Comparison of ENCODE assay signal across 9 mouse cellular contexts in genomic region chr12:85145630-85146029, GRCm38 (mm10). TPM values are rescaled to one million over a fixed set of nuclear protein-coding genes. Genes with fewer than 3 reads are reported as not detected.
A peak's percentile ranks its signal among the peaks of the same experiment; 100 is the strongest.
DNase-seq lines count a peak whose midpoint lies in the region; ATAC-seq and TF ChIP-seq lines count a peak whose summit lies in the region.
"Had no signal": no experiment of that assay in that cellular context is flagged by ENCODE, and none has a peak within 500 bp of the region (broad histone marks: within the 10 kb centered on the region; RNA-seq: fewer than 3 reads in every experiment).

No protein-coding gene starts in this region.

- peaks cover 5% of the 10 kb centered on the region; the same call in 1 of the 2 replicates for H3K27me3 ChIP-seq in heart, embryonic 11.5 days (ENCODE audit: control insufficient read depth, insufficient read depth, low read length)
- no peaks in the 10 kb centered on the region for H3K27me3 ChIP-seq in hindbrain, postnatal 0 days (ENCODE audit: insufficient read depth, low read length)
- H3K27me3 ChIP-seq in stomach, embryonic 16.5 days (ENCODE audit: control insufficient read depth, insufficient read depth, low read length): peaks cover 6% of the 10 kb centered on the region
- H3K27me3 ChIP-seq in midbrain, embryonic 11.5 days (ENCODE audit: control insufficient read depth, insufficient read depth, low read length): peaks cover 2% of the 10 kb centered on the region; the same call in 1 of the 2 replicates

- ATAC-seq in heart, embryonic 11.5 days (replicated peaks; ENCODE audit: insufficient number of reproducible peaks, low FRiP score, low TSS enrichment): no peak
- ATAC-seq in hindbrain, postnatal 0 days: peak; percentile 61
- ATAC-seq in stomach, embryonic 16.5 days (ENCODE audit: insufficient read depth, low FRiP score): peak; percentile 75; the same call in 1 of the 2 replicates
- no peak for ATAC-seq in midbrain, embryonic 11.5 days (ENCODE audit: low FRiP score)

- H3K4me3 ChIP-seq in heart, embryonic 11.5 days (ENCODE audit: low read depth, low read length): no peak overlapping the region
- no peak overlapping the region for H3K4me3 ChIP-seq in hindbrain, postnatal 0 days (ENCODE audit: low read length)
- no peak overlapping the region for H3K4me3 ChIP-seq in stomach, embryonic 16.5 days (replicated peaks; ENCODE audit: low read length)
- no peak overlapping the region for H3K4me3 ChIP-seq in midbrain, embryonic 11.5 days (ENCODE audit: low read depth, low read length)
- H3K4me3 ChIP-seq: heart, embryonic 13.5 days had no signal

- peaks cover 14% of the 10 kb centered on the region for H3K4me1 ChIP-seq in heart, embryonic 11.5 days (ENCODE audit: control insufficient read depth, insufficient read depth, low read length)
- H3K4me1 ChIP-seq in hindbrain, postnatal 0 days (ENCODE audit: insufficient read depth, low read length): no peaks in the 10 kb centered on the region
- H3K4me1 ChIP-seq in stomach, embryonic 16.5 days (ENCODE audit: control insufficient read depth, insufficient read depth, low read length): peaks cover 6% of the 10 kb centered on the region
- peaks cover 3% of the 10 kb centered on the region; the same call in 1 of the 2 replicates for H3K4me1 ChIP-seq in midbrain, embryonic 11.5 days (ENCODE audit: control insufficient read depth, insufficient read depth, low read length)

- H3K9ac ChIP-seq in heart, embryonic 11.5 days (ENCODE audit: low read depth, low read length): no peak overlapping the region
- H3K9ac ChIP-seq in hindbrain, postnatal 0 days (replicated peaks; ENCODE audit: low read length): no peak overlapping the region
- no peak overlapping the region for H3K9ac ChIP-seq in stomach, embryonic 16.5 days (ENCODE audit: low read length)
- H3K9ac ChIP-seq in midbrain, embryonic 11.5 days (ENCODE audit: low read length): no peak overlapping the region
- H3K9ac ChIP-seq: heart, embryonic 13.5 days had no signal

- H3K36me3 ChIP-seq in heart, embryonic 11.5 days (ENCODE audit: control insufficient read depth, insufficient read depth, low read length): no peaks in the 10 kb centered on the region
- no peaks in the 10 kb centered on the region for H3K36me3 ChIP-seq in hindbrain, postnatal 0 days (ENCODE audit: insufficient read depth, low read length)
- H3K36me3 ChIP-seq in stomach, embryonic 16.5 days (ENCODE audit: control insufficient read depth, insufficient read depth, low read length): no peaks in the 10 kb centered on the region
- no peaks in the 10 kb centered on the region for H3K36me3 ChIP-seq in midbrain, embryonic 11.5 days (ENCODE audit: control insufficient read depth, insufficient read depth, low read length)
- H3K36me3 ChIP-seq: heart, embryonic 13.5 days had no signal

- H3K9me3 ChIP-seq in heart, embryonic 11.5 days (replicated peaks; ENCODE audit: control insufficient read depth, low read length): no peaks in the 10 kb centered on the region
- no peaks in the 10 kb centered on the region for H3K9me3 ChIP-seq in hindbrain, postnatal 0 days (ENCODE audit: low read length)
- H3K9me3 ChIP-seq in stomach, embryonic 16.5 days (replicated peaks; ENCODE audit: control insufficient read depth, low read length): no peaks in the 10 kb centered on the region
- H3K9me3 ChIP-seq in midbrain, embryonic 11.5 days (ENCODE audit: control insufficient read depth, low read length): no peaks in the 10 kb centered on the region
- H3K9me3 ChIP-seq: heart, embryonic 13.5 days had no signal

- WGBS in heart, embryonic 11.5 days (ENCODE audit: insufficient replicate concordance): 52% methylated on average over 9 of the region's 9 CpGs
- 39% methylated on average over 9 of the region's 9 CpGs for WGBS in hindbrain, postnatal 0 days
- WGBS in stomach, embryonic 16.5 days: 58% methylated on average over 9 of the region's 9 CpGs
- 80% methylated on average over 9 of the region's 9 CpGs for WGBS in midbrain, embryonic 11.5 days

- H3K4me2 ChIP-seq in heart, embryonic 11.5 days: no peak overlapping the region
- H3K4me2 ChIP-seq in hindbrain, postnatal 0 days (ENCODE audit: low read depth, low read length): no peak overlapping the region
- no peak overlapping the region for H3K4me2 ChIP-seq in stomach, embryonic 16.5 days (ENCODE audit: low read depth, low read length)
- H3K4me2 ChIP-seq in midbrain, embryonic 11.5 days: no peak overlapping the region
- H3K4me2 ChIP-seq: heart, embryonic 13.5 days had no signal

- no peak overlapping the region for H3K27ac ChIP-seq in heart, embryonic 11.5 days (ENCODE audit: low read depth, low read length)
- no peak overlapping the region; the same call in 1 of the 2 replicates for H3K27ac ChIP-seq in hindbrain, postnatal 0 days
- H3K27ac ChIP-seq in stomach, embryonic 16.5 days (ENCODE audit: low read length): peak overlapping the region; percentile 68
- H3K27ac ChIP-seq in midbrain, embryonic 11.5 days (ENCODE audit: low read depth, low read length): no peak overlapping the region
- H3K27ac ChIP-seq: heart, embryonic 13.5 days had no signal

- peak; percentile 70 to 82 for DNase-seq in heart, adult 18-20 months
- peak; percentile 44 for DNase-seq in retina, postnatal 1 day
- DNase-seq in retina, embryonic 14.5 days (ENCODE audit: low spot score): no peak
- peak; percentile 63 for DNase-seq in hindbrain, postnatal 0 days (ENCODE audit: low spot score)
- no peak for DNase-seq in midbrain, embryonic 11.5 days (ENCODE audit: low spot score, missing footprints)
- no peak for DNase-seq in spleen, postnatal 14 days (ENCODE audit: low spot score in 2 of 2)

- TF ChIP-seq CTCF in hindbrain, postnatal 0 days (IDR thresholded peaks at IDR 0.05; ENCODE audit: low read depth): no peak

RNA-seq across cellular contexts. Expression of gene Rps6kl1, which starts 5.4 kb away (rescaled TPM):
- total RNA-seq in heart, adult 18-20 months (2021): 1 to 10 TPM; 1.4 to 2.1 TPM
- polyA plus RNA-seq in heart, embryonic 11.5 days (2014; fragmentation: Nextera tagmentation; extraction: Ambion mirVana): 0.94 and 1.3 TPM in 2 replicates
- total RNA-seq in hindbrain, postnatal 0 days (2014; rRNA removed): 42.0 TPM in 2 replicates
- 29.3 and 30.8 TPM in 2 replicates for polyA plus RNA-seq in hindbrain, postnatal 0 days (2015; fragmentation: Nextera tagmentation; extraction: Ambion mirVana)
- 1.3 and 1.8 TPM in 2 replicates for polyA plus RNA-seq in stomach, embryonic 16.5 days (2015; fragmentation: Nextera tagmentation; extraction: Ambion mirVana)
- polyA plus RNA-seq in midbrain, embryonic 11.5 days (2014; fragmentation: Nextera tagmentation; extraction: Ambion mirVana): 1.9 and 2.1 TPM in 2 replicates

RNA-seq across cellular contexts. Expression of gene Pgf, which starts 32.0 kb away (rescaled TPM):
- total RNA-seq in heart, adult 18-20 months (2021): 1 to 10 TPM; 3.8 to 5.3 TPM
- 9.0 and 12.7 TPM in 2 replicates for polyA plus RNA-seq in heart, embryonic 11.5 days (2014; fragmentation: Nextera tagmentation; extraction: Ambion mirVana)
- total RNA-seq in hindbrain, postnatal 0 days (2014; rRNA removed): 2.9 and 5.0 TPM in 2 replicates
- 10.0 TPM in 2 replicates for polyA plus RNA-seq in hindbrain, postnatal 0 days (2015; fragmentation: Nextera tagmentation; extraction: Ambion mirVana)
- polyA plus RNA-seq in stomach, embryonic 16.5 days (2015; fragmentation: Nextera tagmentation; extraction: Ambion mirVana): 14.9 and 16.3 TPM in 2 replicates
- 2.5 and 2.9 TPM in 2 replicates for polyA plus RNA-seq in midbrain, embryonic 11.5 days (2014; fragmentation: Nextera tagmentation; extraction: Ambion mirVana)

RNA-seq across cellular contexts. Expression of gene Dlst, which starts 35.0 kb away (rescaled TPM):
- total RNA-seq in heart, adult 18-20 months (2021): 100 to 1,000 TPM; 759 to 769 TPM
- polyA plus RNA-seq in heart, embryonic 11.5 days (2014; fragmentation: Nextera tagmentation; extraction: Ambion mirVana): 170 and 200 TPM in 2 replicates
- total RNA-seq in hindbrain, postnatal 0 days (2014; rRNA removed): 104 and 115 TPM in 2 replicates
- polyA plus RNA-seq in hindbrain, postnatal 0 days (2015; fragmentation: Nextera tagmentation; extraction: Ambion mirVana): 104 and 108 TPM in 2 replicates
- 113 TPM in 2 replicates for polyA plus RNA-seq in stomach, embryonic 16.5 days (2015; fragmentation: Nextera tagmentation; extraction: Ambion mirVana)
- polyA plus RNA-seq in midbrain, embryonic 11.5 days (2014; fragmentation: Nextera tagmentation; extraction: Ambion mirVana): 93.9 and 97.0 TPM in 2 replicates

RNA-seq across cellular contexts. Expression of gene Prox2, which starts 35.1 kb away (rescaled TPM):
- total RNA-seq in heart, adult 18-20 months (2021): 1 to 10 TPM; 1.5 to 2.6 TPM
- 2.5 and 3.1 TPM in 2 replicates for polyA plus RNA-seq in heart, embryonic 11.5 days (2014; fragmentation: Nextera tagmentation; extraction: Ambion mirVana)
- total RNA-seq in hindbrain, postnatal 0 days (2014; rRNA removed): 0.68 and 0.79 TPM in 2 replicates
- 1.4 and 2.0 TPM in 2 replicates for polyA plus RNA-seq in hindbrain, postnatal 0 days (2015; fragmentation: Nextera tagmentation; extraction: Ambion mirVana)
- 2.9 and 3.0 TPM in 2 replicates for polyA plus RNA-seq in stomach, embryonic 16.5 days (2015; fragmentation: Nextera tagmentation; extraction: Ambion mirVana)
- polyA plus RNA-seq in midbrain, embryonic 11.5 days (2014; fragmentation: Nextera tagmentation; extraction: Ambion mirVana): 2.6 and 3.6 TPM in 2 replicates

Comparison
In these comparisons a context has a peak if more than half of its experiments do, and no peak if none do; other contexts are left out.
1. DNase-seq: peak in heart, adult 18-20 months (2 of 2), retina, postnatal 1 day (single experiment) and hindbrain, postnatal 0 days (single experiment); none in retina, embryonic 14.5 days (single experiment), midbrain, embryonic 11.5 days (single experiment) and spleen, postnatal 14 days (0 of 2).
2. ATAC-seq: peak in hindbrain, postnatal 0 days (single experiment) and stomach, embryonic 16.5 days (single experiment); none in heart, embryonic 11.5 days (single experiment) and midbrain, embryonic 11.5 days (single experiment).